Mouse (Mus musculus): ENCODE measurements at regions not wholly inside any gene's neighbourhood (a gene's known extent, or its start where the extent isn't known, plus 50 kb on each side); places are given as distances from the start of the nearest gene placed in this dataset.

DNA sequence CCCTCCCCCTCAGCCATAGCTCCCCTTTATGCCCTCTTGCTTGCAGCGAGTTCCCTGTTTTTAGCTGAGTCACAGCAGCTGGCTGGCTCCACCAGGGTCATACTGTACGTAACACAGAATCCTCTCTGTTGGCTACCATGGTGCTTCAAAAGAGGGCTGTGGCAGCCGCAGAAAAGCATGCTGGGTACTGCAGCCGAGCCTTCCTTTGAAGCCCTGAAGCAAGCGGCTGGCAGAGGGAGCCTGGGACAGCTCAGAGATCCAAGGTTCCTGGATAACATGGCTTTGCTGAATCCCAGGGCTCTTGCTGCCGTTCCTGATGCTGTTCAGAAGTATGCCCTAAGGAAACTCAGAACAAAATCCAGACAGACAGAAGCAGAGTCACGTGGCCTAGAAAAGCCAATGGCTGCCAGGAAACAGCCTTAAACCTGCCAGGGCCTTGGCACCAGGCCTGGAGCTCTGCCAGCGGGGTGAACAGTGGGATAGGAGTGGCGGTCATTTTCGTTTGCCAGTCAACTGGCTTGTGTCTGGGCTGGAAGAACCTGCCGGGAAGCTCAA lies 2887.4 kb upstream of the Gm7489 start:
- Histone ChIP-seq H3K9ac (ENCODE audit: low read length) (no peak overlapping the region), H3K36me3 (ENCODE audit: control insufficient read depth, insufficient read depth, low read length) (no peaks in the 10 kb centered on the region), H3K27me3 (ENCODE audit: control insufficient read depth, insufficient read depth, low read length) (no peaks in the 10 kb centered on the region)

DNA sequence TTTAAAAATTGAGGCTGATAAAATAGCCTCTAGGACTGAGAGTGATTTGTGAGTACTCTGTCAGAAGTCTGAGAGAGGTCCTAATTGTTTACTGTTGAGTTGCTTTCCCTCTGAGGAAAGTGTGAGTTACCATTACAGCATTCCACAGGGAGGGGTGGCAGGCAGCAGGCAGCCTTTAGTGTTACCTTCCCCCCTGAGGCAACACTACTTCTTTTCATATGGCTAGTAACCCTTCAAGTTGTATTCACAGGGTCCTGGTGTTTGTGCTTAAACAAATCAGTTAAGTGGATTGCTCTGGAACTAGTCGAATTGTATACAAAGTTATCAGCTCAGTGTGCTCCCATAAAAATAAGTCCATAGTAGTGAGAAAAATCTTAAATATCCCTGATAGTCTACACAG lies 2845.7 kb upstream of the Gm7489 start:
- no peaks in the 10 kb centered on the region for H3K27me3 ChIP-seq (ENCODE audit: control insufficient read depth, insufficient read depth, low read length)
- WGBS, result 11% methylated on average over 1 of the region's 1 CpGs
- ATAC-seq (ENCODE audit: insufficient number of reproducible peaks, insufficient read depth, low FRiP score, low read depth), result no peak
- H3K4me2 ChIP-seq (ENCODE audit: low read length), result no peak overlapping the region
- no peaks in the 10 kb centered on the region for H3K9me3 ChIP-seq (ENCODE audit: control insufficient read depth, low read length)
- H3K36me3 ChIP-seq (ENCODE audit: control insufficient read depth, insufficient read depth, low read length), result no peaks in the 10 kb centered on the region
- H3K4me1 ChIP-seq (ENCODE audit: control insufficient read depth in 2 of 2, insufficient read depth in 2 of 2, low read length in 2 of 2), result no peaks in the 10 kb centered on the region
- H3K4me3 ChIP-seq (ENCODE audit: control insufficient read depth in 1 of 2, insufficient read depth in 1 of 2, low read depth in 1 of 2, low read length in 2 of 2), result no peak overlapping the region
- no peak overlapping the region for H3K27ac ChIP-seq (replicated peaks in 1 of 2; ENCODE audit: control insufficient read depth in 1 of 2, insufficient read depth in 1 of 2, low read depth in 2 of 2, low read length in 2 of 2)
- no peak overlapping the region for H3K9ac ChIP-seq (ENCODE audit: low read length)

More for the DNA sequence above, 2887.4 kb upstream of the Gm7489 start:
- Histone ChIP-seq H3K4me1 (ENCODE audit: control insufficient read depth in 2 of 2, insufficient read depth in 2 of 2, low read length in 2 of 2) (peaks cover 0 to 3% of the 10 kb centered on the region in 2 experiments; a peak in 1 of 4 replicates), H3K4me2 (ENCODE audit: low read length) (0 out of 2 replicates have a peak overlapping the region, but pooled peaks have one; percentile 1), H3K4me3 (ENCODE audit: control insufficient read depth in 1 of 2, insufficient read depth in 1 of 2, low read depth in 1 of 2, low read length in 2 of 2) (no peak overlapping the region), H3K27ac (replicated peaks in 1 of 2; ENCODE audit: control insufficient read depth in 1 of 2, insufficient read depth in 1 of 2, low read depth in 2 of 2, low read length in 2 of 2) (no peak overlapping the region), H3K9me3 (ENCODE audit: control insufficient read depth, low read length) (no peaks in the 10 kb centered on the region)
- no peak for ATAC-seq (ENCODE audit: insufficient number of reproducible peaks, insufficient read depth, low FRiP score, low read depth)
- 51% methylated on average over 11 of the region's 11 CpGs for WGBS

GRCm38 (mm10) chr15:51070538-51070937 lies 2814.2 kb upstream of the Gm7489 start:
- no peak for ATAC-seq (ENCODE audit: insufficient number of reproducible peaks, insufficient read depth, low FRiP score, low read depth)
- peaks cover 0 to 2% of the 10 kb centered on the region in 2 experiments; a peak in 1 of 4 replicates for H3K4me1 ChIP-seq (ENCODE audit: control insufficient read depth in 2 of 2, insufficient read depth in 2 of 2, low read length in 2 of 2)
- no peaks in the 10 kb centered on the region for H3K36me3 ChIP-seq (ENCODE audit: control insufficient read depth, insufficient read depth, low read length)
- H3K27ac ChIP-seq (replicated peaks in 1 of 2; ENCODE audit: control insufficient read depth in 1 of 2, insufficient read depth in 1 of 2, low read depth in 2 of 2, low read length in 2 of 2), result no peak overlapping the region
- no peaks in the 10 kb centered on the region for H3K9me3 ChIP-seq (ENCODE audit: control insufficient read depth, low read length)
- no peak overlapping the region for H3K4me3 ChIP-seq (ENCODE audit: control insufficient read depth in 1 of 2, insufficient read depth in 1 of 2, low read depth in 1 of 2, low read length in 2 of 2)
- H3K9ac ChIP-seq (ENCODE audit: low read length), result no peak overlapping the region
- 88% methylated on average over 10 of the region's 10 CpGs for WGBS
- no peak overlapping the region for H3K4me2 ChIP-seq (ENCODE audit: low read length)
- H3K27me3 ChIP-seq (ENCODE audit: control insufficient read depth, insufficient read depth, low read length), result no peaks in the 10 kb centered on the region

DNA sequence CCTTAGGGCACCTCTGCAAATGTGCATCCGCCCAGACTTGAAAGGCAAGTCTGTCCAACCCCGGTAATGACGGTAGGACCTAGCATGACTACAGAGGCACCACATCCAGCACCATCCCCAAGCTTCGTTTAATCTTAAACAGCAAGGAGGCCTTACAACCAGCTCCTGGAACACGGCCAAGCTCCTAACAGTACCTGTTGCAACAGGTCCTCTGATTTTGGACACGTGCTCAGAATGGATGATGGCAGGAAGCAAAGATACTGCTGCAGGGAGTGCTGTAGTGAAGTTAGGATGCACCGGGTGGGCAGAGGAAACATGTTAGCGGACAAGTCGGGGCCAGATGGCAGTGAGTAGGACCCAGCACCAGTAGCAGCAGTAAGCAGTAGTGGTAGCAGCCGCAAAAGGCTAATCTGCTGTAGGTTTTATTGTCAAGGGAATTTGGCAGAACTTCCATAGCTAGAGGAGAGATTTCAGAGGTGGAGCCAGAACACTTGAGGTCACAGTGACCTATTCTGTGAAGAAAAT lies 2813.5 kb upstream of the Gm7489 start:
- H3K27ac ChIP-seq (replicated peaks in 1 of 2; ENCODE audit: control insufficient read depth in 1 of 2, insufficient read depth in 1 of 2, low read depth in 2 of 2, low read length in 2 of 2), result no peak overlapping the region
- H3K4me3 ChIP-seq (ENCODE audit: control insufficient read depth in 1 of 2, insufficient read depth in 1 of 2, low read depth in 1 of 2, low read length in 2 of 2), result no peak overlapping the region
- no peak overlapping the region for H3K4me2 ChIP-seq (ENCODE audit: low read length)
- no peaks in the 10 kb centered on the region for H3K36me3 ChIP-seq (ENCODE audit: control insufficient read depth, insufficient read depth, low read length)
- H3K4me1 ChIP-seq (ENCODE audit: control insufficient read depth in 2 of 2, insufficient read depth in 2 of 2, low read length in 2 of 2), result peaks cover 0 to 2% of the 10 kb centered on the region in 2 experiments; a peak in 1 of 4 replicates
- ATAC-seq (ENCODE audit: insufficient number of reproducible peaks, insufficient read depth, low FRiP score, low read depth), result no peak
- no peaks in the 10 kb centered on the region for H3K27me3 ChIP-seq (ENCODE audit: control insufficient read depth, insufficient read depth, low read length)
- no peak overlapping the region for H3K9ac ChIP-seq (ENCODE audit: low read length)
- 74% methylated on average over 10 of the region's 10 CpGs for WGBS
- H3K9me3 ChIP-seq (ENCODE audit: control insufficient read depth, low read length), result no peaks in the 10 kb centered on the region

- Histone ChIP-seq H3K9me3 (ENCODE audit: control insufficient read depth, low read length) (no peaks in the 10 kb centered on the region), H3K4me1 (ENCODE audit: control insufficient read depth in 2 of 2, insufficient read depth in 2 of 2, low read length in 2 of 2) (peaks cover 0 to 2% of the 10 kb centered on the region in 2 experiments; a peak in 1 of 4 replicates), H3K27me3 (ENCODE audit: control insufficient read depth, insufficient read depth, low read length) (no peaks in the 10 kb centered on the region), H3K36me3 (ENCODE audit: control insufficient read depth, insufficient read depth, low read length) (no peaks in the 10 kb centered on the region), H3K27ac (replicated peaks in 1 of 2; ENCODE audit: control insufficient read depth in 1 of 2, insufficient read depth in 1 of 2, low read depth in 2 of 2, low read length in 2 of 2) (no peak overlapping the region), H3K4me2 (ENCODE audit: low read length) (no peak overlapping the region), H3K9ac (ENCODE audit: low read length) (no peak overlapping the region), H3K4me3 (ENCODE audit: control insufficient read depth in 1 of 2, insufficient read depth in 1 of 2, low read depth in 1 of 2, low read length in 2 of 2) (no peak overlapping the region)
- WGBS, result 82% methylated on average over 6 of the region's 6 CpGs
- no peak for ATAC-seq (ENCODE audit: insufficient number of reproducible peaks, insufficient read depth, low FRiP score, low read depth)
These were observed 2811.0 kb upstream of the Gm7489 start for GRCm38 (mm10) chr15:51073678-51074077.

GRCm38 (mm10) chr15:51074196-51074595 lies 2810.5 kb upstream of the Gm7489 start:
- no peak overlapping the region for H3K27ac ChIP-seq (replicated peaks in 1 of 2; ENCODE audit: control insufficient read depth in 1 of 2, insufficient read depth in 1 of 2, low read depth in 2 of 2, low read length in 2 of 2)
- H3K4me2 ChIP-seq (ENCODE audit: low read length), result no peak overlapping the region
- H3K27me3 ChIP-seq (ENCODE audit: control insufficient read depth, insufficient read depth, low read length), result no peaks in the 10 kb centered on the region
- no peak overlapping the region for H3K4me3 ChIP-seq (ENCODE audit: control insufficient read depth in 1 of 2, insufficient read depth in 1 of 2, low read depth in 1 of 2, low read length in 2 of 2)
- H3K9me3 ChIP-seq (ENCODE audit: control insufficient read depth, low read length), result no peaks in the 10 kb centered on the region
- ATAC-seq (ENCODE audit: insufficient number of reproducible peaks, insufficient read depth, low FRiP score, low read depth), result no peak
- H3K36me3 ChIP-seq (ENCODE audit: control insufficient read depth, insufficient read depth, low read length), result no peaks in the 10 kb centered on the region
- WGBS, result 71% methylated on average over 7 of the region's 7 CpGs
- peaks cover 0 to 2% of the 10 kb centered on the region in 2 experiments; a peak in 1 of 4 replicates for H3K4me1 ChIP-seq (ENCODE audit: control insufficient read depth in 2 of 2, insufficient read depth in 2 of 2, low read length in 2 of 2)
- H3K9ac ChIP-seq (ENCODE audit: low read length), result no peak overlapping the region

DNA sequence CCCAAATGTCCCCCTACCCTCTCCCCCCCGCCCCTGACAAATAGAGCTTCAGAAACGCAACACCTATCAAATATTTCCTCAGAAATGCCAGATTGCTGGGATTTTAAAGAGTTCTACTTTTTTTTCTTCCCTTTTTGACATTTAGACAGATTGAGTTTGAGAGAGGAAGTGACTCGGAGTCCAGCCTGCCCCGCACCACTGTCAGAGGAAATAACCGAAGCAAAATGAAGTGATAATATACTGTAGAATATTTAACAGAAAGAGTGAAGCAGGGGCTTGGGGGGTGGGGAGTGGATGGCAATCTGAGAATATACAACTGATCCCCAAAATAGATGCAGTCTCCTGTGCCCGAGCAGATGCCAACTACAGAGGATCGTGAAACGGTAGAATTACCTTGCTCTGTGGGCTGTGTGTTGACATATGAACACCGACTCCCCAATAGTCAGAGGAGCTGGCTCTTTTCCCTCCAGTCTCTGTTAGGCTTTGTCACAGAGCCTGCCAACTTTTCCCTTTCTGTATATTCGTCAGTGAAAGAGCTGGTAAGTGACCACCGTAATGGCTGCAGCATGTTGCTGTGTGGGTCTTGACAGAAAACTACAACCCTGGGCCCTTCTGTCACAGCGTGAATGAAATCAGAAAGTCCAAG lies 2800.9 kb upstream of the Gm7489 start:
- 0 out of 4 replicates have a peak, but pooled peaks cover 0 to 2% of the 10 kb centered on the region in 2 experiments for H3K4me1 ChIP-seq (ENCODE audit: control insufficient read depth in 2 of 2, insufficient read depth in 2 of 2, low read length in 2 of 2)
- ATAC-seq (ENCODE audit: insufficient number of reproducible peaks, insufficient read depth, low FRiP score, low read depth), result no peak
- H3K4me2 ChIP-seq (ENCODE audit: low read length), result peak overlapping the region; percentile 55
- H3K4me3 ChIP-seq (ENCODE audit: control insufficient read depth in 1 of 2, insufficient read depth in 1 of 2, low read depth in 1 of 2, low read length in 2 of 2), result peak overlapping the region in 1 of 2 experiments; percentile 14; a peak in 2 of 4 replicates
- no peak overlapping the region for H3K27ac ChIP-seq (replicated peaks in 1 of 2; ENCODE audit: control insufficient read depth in 1 of 2, insufficient read depth in 1 of 2, low read depth in 2 of 2, low read length in 2 of 2)
- H3K9me3 ChIP-seq (ENCODE audit: control insufficient read depth, low read length), result no peaks in the 10 kb centered on the region
- peak overlapping the region; percentile 41; the same call in 1 of the 2 replicates for H3K9ac ChIP-seq (ENCODE audit: low read length)
- WGBS, result 44% methylated on average over 12 of the region's 12 CpGs
- no peaks in the 10 kb centered on the region for H3K36me3 ChIP-seq (ENCODE audit: control insufficient read depth, insufficient read depth, low read length)
- no peaks in the 10 kb centered on the region for H3K27me3 ChIP-seq (ENCODE audit: control insufficient read depth, insufficient read depth, low read length)
